Mouse (Mus musculus): ENCODE results near the gene Slc9a9.

DNA sequence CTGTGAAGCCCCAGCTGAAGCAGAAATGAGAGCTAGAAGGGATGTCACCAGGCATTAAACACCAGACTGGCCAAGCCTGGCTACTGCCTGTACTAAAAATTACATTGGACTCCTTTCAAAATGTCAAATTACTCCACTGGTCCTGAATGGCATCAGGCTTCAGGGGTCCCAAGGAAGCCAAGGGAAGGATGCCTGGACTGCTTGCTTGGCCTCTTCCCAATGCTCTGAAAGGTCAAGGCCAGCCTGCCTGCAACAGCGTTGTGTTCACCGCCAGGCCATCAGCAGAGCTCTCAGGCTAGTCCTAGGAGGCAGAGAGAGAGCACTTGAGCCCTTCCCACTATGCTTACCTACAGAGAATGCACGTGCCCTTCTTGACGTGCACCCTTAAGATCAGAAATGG, 539.0 kb downstream of the Slc9a9 start:
- TF ChIP-seq CTCF (IDR thresholded peaks at IDR 0.05; ENCODE audit: insufficient read depth, low read length) (no peak), POLR2A (IDR thresholded peaks at IDR 0.05; ENCODE audit: borderline replicate concordance, extremely low read depth, low read depth, low read length) (no peak)
